Mouse (Mus musculus): ENCODE results near the gene Pdcd11.

GRCm38 (mm10) chr19:47121054-47121453 lies 30.5 kb downstream of the Pdcd11 start:
- peak; percentile 81 for TF ChIP-seq CTCF (IDR thresholded peaks at IDR 0.05; ENCODE audit: low read depth)
- TF ChIP-seq EP300 (IDR thresholded peaks at IDR 0.05; ENCODE audit: low read depth) = no peak
